Mouse (Mus musculus): ENCODE results near the gene Ascc1. TPM values are rescaled to one million over a fixed set of nuclear protein-coding genes. Genes with fewer than 3 reads are reported as not detected.

Ascc1 gene
- polyA plus RNA-seq, 2 experiments: 10.7 to 16.8 TPM

DNA sequence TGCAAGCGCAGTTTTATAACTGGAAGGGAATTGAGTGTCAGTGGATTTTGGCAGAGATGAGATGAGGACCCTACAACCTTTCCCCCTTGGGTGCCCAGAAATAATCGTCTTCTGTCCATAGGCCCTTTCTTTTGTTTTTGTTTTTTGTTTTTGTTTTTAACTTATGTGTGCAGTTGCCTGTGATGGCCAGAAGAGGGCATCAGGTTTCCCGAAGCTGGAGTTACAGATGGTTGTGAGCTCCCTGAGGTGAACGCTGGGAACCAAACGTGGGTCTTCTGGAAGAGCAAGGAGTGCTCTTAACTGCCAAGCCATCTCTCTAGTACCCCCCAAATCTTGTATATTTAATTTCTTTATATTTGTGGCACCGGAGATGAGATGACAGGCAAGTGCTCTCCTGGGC is 35.9 kb upstream of the Ascc1 start:
- Histone ChIP-seq H3K27me3 (ENCODE audit: control insufficient read depth, insufficient read depth, low read length) (no peaks in the 10 kb centered on the region; the same call in none of the 2 replicates), H3K27ac (no peak overlapping the region), H3K4me1 (replicated peaks; ENCODE audit: control insufficient read depth in 2 of 2, insufficient read depth in 2 of 2, low read length in 1 of 2) (peaks cover 0 to 15% of the 10 kb centered on the region in 2 experiments), H3K4me3 (ENCODE audit: insufficient read depth in 1 of 2, low read depth in 2 of 2, low read length in 2 of 2) (no peak overlapping the region), H3K36me3 (replicated peaks; ENCODE audit: control insufficient read depth, insufficient read depth, low read depth) (no peaks in the 10 kb centered on the region), H3K9me3 (ENCODE audit: control insufficient read depth, low read length) (no peaks in the 10 kb centered on the region), H3K4me2 (ENCODE audit: low read depth) (no peak overlapping the region), H3K9ac (replicated peaks) (no peak overlapping the region)
- TF ChIP-seq EP300 (IDR thresholded peaks at IDR 0.05; ENCODE audit: low read depth): no peak
- peak; percentile 54 for TF ChIP-seq CTCF (IDR thresholded peaks at IDR 0.05; ENCODE audit: low read depth)
- 72% methylated on average over 6 of the region's 6 CpGs for WGBS (ENCODE audit: insufficient replicate concordance)
- no peak for ATAC-seq (ENCODE audit: insufficient read depth)
- DNase-seq (ENCODE audit: low read depth in 3 of 3, low spot score in 3 of 3): no peak

DNA sequence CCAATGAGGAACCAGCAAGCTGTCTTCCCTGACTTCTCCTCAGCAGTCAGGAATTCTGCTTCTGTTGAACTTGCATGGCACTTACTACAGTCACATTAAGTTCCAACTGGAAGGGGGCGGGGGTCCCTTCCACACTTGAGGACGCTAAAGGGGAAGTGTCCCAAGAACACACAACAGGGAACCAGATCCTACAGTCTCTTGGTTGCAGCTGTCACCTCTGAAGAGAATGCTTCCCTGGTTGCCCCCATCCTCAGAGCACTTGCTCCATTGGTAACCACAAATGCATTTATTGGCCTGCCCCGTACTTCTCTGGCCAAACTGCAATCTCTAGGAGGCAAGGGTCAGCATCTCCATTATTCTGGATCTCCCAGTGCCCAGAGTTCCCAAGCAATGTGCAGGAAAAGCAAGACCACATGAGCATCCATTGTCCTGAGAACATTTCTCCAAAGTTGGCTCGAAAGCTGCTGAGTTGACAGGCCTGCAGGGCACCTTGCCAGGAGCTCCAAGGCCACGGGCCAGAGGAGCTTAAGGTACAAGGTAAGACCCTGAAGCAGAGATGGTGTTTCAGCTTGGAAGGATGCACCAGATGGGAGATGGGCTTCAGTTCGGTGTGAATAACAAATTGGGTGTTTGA is 35.2 kb upstream of the Ascc1 start:
- Histone ChIP-seq H3K4me2 (ENCODE audit: low read depth) (no peak overlapping the region), H3K27ac (no peak overlapping the region), H3K4me1 (replicated peaks; ENCODE audit: control insufficient read depth in 2 of 2, insufficient read depth in 2 of 2, low read length in 1 of 2) (peaks cover 0 to 15% of the 10 kb centered on the region in 2 experiments), H3K36me3 (replicated peaks; ENCODE audit: control insufficient read depth, insufficient read depth, low read depth) (no peaks in the 10 kb centered on the region), H3K4me3 (ENCODE audit: insufficient read depth in 1 of 2, low read depth in 2 of 2, low read length in 2 of 2) (no peak overlapping the region), H3K27me3 (ENCODE audit: control insufficient read depth, insufficient read depth, low read length) (no peaks in the 10 kb centered on the region; the same call in none of the 2 replicates), H3K9ac (replicated peaks) (no peak overlapping the region), H3K9me3 (ENCODE audit: control insufficient read depth, low read length) (no peaks in the 10 kb centered on the region)
- TF ChIP-seq EP300 (IDR thresholded peaks at IDR 0.05; ENCODE audit: low read depth) (no peak), CTCF (IDR thresholded peaks at IDR 0.05; ENCODE audit: low read depth) (no peak)
- 51% methylated on average over 6 of the region's 6 CpGs for WGBS (ENCODE audit: insufficient replicate concordance)
- no peak for DNase-seq (ENCODE audit: low read depth in 3 of 3, low spot score in 3 of 3)
- no peak for ATAC-seq (ENCODE audit: insufficient read depth)

DNA sequence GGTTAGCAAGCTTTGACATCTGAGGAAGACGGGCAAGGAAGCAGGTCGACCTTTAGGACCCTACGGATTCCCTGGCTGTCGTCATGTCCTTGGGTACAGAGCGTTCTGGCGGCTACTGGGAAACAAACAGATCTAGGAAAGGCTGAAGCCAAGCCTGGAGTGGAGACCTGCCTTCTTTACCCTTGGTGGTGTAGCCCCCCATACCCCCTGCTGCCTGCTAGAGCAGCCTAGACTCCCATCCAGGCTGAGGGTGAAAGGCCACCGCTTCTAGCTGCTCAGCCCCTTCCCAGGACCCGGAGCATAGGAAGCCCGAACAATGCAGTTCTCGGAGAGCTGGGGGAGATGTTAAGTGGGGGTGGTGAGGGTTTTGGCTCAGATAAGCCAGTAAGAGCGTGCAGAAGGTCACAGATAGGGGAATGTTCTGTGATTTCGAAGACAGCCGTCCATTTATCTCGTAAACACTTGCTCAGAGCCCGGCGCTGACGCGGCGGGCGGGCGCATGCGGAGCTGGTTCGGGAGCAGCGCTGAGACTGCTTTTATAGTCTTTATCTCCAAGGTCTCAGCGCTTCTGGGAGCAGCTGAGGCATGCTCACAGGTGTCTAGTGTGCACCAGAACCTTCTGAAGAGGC is 32.7 kb upstream of the Ascc1 start:
- H3K4me2 ChIP-seq (ENCODE audit: low read depth): peak overlapping the region; percentile 71
- peaks cover 0 to 21% of the 10 kb centered on the region in 2 experiments for H3K4me1 ChIP-seq (replicated peaks; ENCODE audit: control insufficient read depth in 2 of 2, insufficient read depth in 2 of 2, low read length in 1 of 2)
- WGBS (ENCODE audit: insufficient replicate concordance): under 1% methylated on average over 25 of the region's 25 CpGs
- peak; percentile 41 to 56 (median 47) for DNase-seq (ENCODE audit: low read depth in 3 of 3, low spot score in 3 of 3)
- peak overlapping the region; percentile 39 to 63 for H3K4me3 ChIP-seq (ENCODE audit: insufficient read depth in 1 of 2, low read depth in 2 of 2, low read length in 2 of 2)
- ATAC-seq (ENCODE audit: insufficient read depth): peak; percentile 84
- H3K9ac ChIP-seq (replicated peaks): peak overlapping the region; percentile 23; the same call in 1 of the 2 replicates
- no peak overlapping the region for H3K27ac ChIP-seq
- H3K9me3 ChIP-seq (ENCODE audit: control insufficient read depth, low read length): no peaks in the 10 kb centered on the region
- no peaks in the 10 kb centered on the region for H3K36me3 ChIP-seq (replicated peaks; ENCODE audit: control insufficient read depth, insufficient read depth, low read depth)
- no peak for TF ChIP-seq CTCF (IDR thresholded peaks at IDR 0.05; ENCODE audit: low read depth)
- TF ChIP-seq EP300 (IDR thresholded peaks at IDR 0.05; ENCODE audit: low read depth): peak; percentile 67
- no peaks in the 10 kb centered on the region; the same call in none of the 2 replicates for H3K27me3 ChIP-seq (ENCODE audit: control insufficient read depth, insufficient read depth, low read length)

DNA sequence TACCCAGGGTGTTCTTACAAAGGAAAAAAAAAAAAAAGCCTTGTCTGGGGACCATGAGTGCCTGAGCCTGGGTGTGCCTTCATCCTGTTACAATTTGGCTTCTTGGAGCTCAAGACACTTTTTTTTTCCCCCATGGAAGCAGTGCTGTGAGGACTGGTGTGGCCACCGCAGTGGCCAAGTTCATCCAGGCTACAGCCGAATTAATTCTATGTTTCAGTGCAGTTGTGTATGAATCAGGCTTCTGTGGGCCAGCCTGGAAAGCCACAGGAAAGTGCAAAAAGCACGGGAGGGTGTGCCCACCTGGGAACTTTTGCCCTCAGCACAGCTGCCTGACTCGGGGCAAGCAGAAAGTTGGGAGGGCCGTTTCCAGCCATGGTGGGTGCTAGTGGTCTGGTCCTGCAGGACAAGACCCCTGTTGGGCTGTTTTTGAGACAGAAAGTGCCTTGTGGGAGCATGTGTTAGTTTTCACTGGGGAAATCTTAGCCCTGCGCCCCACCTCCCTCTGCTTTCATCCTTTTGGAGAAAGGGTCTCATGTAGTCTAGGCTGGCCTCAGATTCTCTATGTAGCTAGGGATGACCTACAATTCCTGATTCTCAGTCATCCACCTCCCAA is 32.0 kb upstream of the Ascc1 start:
- Histone ChIP-seq H3K4me3 (ENCODE audit: insufficient read depth in 1 of 2, low read depth in 2 of 2, low read length in 2 of 2) (peak overlapping the region; percentile 39 to 63; a peak in 2 of 4 replicates), H3K27me3 (ENCODE audit: control insufficient read depth, insufficient read depth, low read length) (no peaks in the 10 kb centered on the region; the same call in none of the 2 replicates), H3K36me3 (replicated peaks; ENCODE audit: control insufficient read depth, insufficient read depth, low read depth) (no peaks in the 10 kb centered on the region), H3K4me2 (ENCODE audit: low read depth) (peak overlapping the region; percentile 71), H3K9ac (replicated peaks) (no peak overlapping the region), H3K27ac (no peak overlapping the region), H3K9me3 (ENCODE audit: control insufficient read depth, low read length) (no peaks in the 10 kb centered on the region), H3K4me1 (replicated peaks; ENCODE audit: control insufficient read depth in 2 of 2, insufficient read depth in 2 of 2, low read length in 1 of 2) (peaks cover 0 to 21% of the 10 kb centered on the region in 2 experiments)
- WGBS (ENCODE audit: insufficient replicate concordance): 21% methylated on average over 6 of the region's 6 CpGs
- TF ChIP-seq EP300 (IDR thresholded peaks at IDR 0.05; ENCODE audit: low read depth) (no peak), CTCF (IDR thresholded peaks at IDR 0.05; ENCODE audit: low read depth) (no peak)
- no peak for DNase-seq (ENCODE audit: low read depth in 3 of 3, low spot score in 3 of 3)
- no peak for ATAC-seq (ENCODE audit: insufficient read depth)

DNA sequence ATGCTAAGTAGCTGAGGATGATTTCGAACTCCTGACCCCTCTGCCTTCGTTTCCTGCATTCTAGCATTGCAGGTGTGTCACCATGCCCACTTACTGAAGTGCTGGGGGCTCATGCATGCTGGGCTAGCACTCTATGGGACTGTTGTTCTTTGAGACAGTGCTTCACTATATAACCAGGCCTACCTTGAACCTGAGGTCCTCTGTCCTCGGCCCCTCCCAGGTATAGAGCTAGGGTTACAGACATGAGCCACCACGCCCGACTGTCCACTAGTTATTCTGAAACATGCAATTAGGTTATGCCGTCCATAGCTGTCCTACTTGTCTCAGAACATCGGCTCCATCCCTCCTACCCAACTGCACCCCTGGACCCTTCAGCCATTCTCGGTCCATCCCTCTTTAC is 30.8 kb upstream of the Ascc1 start:
- no peak overlapping the region for H3K9ac ChIP-seq (replicated peaks)
- WGBS (ENCODE audit: insufficient replicate concordance): 71% methylated on average over 8 of the region's 8 CpGs
- H3K36me3 ChIP-seq (replicated peaks; ENCODE audit: control insufficient read depth, insufficient read depth, low read depth): no peaks in the 10 kb centered on the region
- no peaks in the 10 kb centered on the region for H3K9me3 ChIP-seq (ENCODE audit: control insufficient read depth, low read length)
- TF ChIP-seq CTCF (IDR thresholded peaks at IDR 0.05; ENCODE audit: low read depth) (no peak), EP300 (IDR thresholded peaks at IDR 0.05; ENCODE audit: low read depth) (no peak)
- H3K27ac ChIP-seq: no peak overlapping the region
- H3K4me3 ChIP-seq (ENCODE audit: insufficient read depth in 1 of 2, low read depth in 2 of 2, low read length in 2 of 2): no peak overlapping the region
- H3K4me1 ChIP-seq (replicated peaks; ENCODE audit: control insufficient read depth in 2 of 2, insufficient read depth in 2 of 2, low read length in 1 of 2): peaks cover 0 to 21% of the 10 kb centered on the region in 2 experiments
- H3K27me3 ChIP-seq (ENCODE audit: control insufficient read depth, insufficient read depth, low read length): no peaks in the 10 kb centered on the region; the same call in none of the 2 replicates
- ATAC-seq (ENCODE audit: insufficient read depth): no peak
- DNase-seq (ENCODE audit: low read depth in 3 of 3, low spot score in 3 of 3): no peak
- H3K4me2 ChIP-seq (ENCODE audit: low read depth): no peak overlapping the region

Measured in liver, embryonic 14.5 days (tissue).